Mouse (Mus musculus): ENCODE measurements around the gene AC161166.1.
"Not testable (repeated sequence)": the region's sequence is repeated elsewhere in the genome, so short reads cannot be mapped to it uniquely, and the experiment has no call there.

AC161166.1 gene

GRCm38 (mm10) chr7:24485481-24485880, 26.8 kb downstream of the AC161166.1 start:
- no peak for DNase-seq (ENCODE audit: low spot score in 2 of 2)

- not testable (repeated sequence) for DNase-seq (ENCODE audit: low spot score in 2 of 2)
These were observed 29.0 kb downstream of the AC161166.1 start for GRCm38 (mm10) chr7:24483291-24483690.

- DNase-seq (ENCODE audit: low spot score in 2 of 2) = no peak
These were observed 29.8 kb downstream of the AC161166.1 start for GRCm38 (mm10) chr7:24482208-24483020.

- DNase-seq (ENCODE audit: low spot score in 2 of 2) = peak; percentile 82 to 93
These were observed 30.6 kb downstream of the AC161166.1 start, which contains the start of gene Cadm4 for GRCm38 (mm10) chr7:24481474-24482207. Gene Cadm4 (plus strand): TSS chr7:24482023.

- no peak for DNase-seq (ENCODE audit: low spot score in 2 of 2)
These were observed 31.2 kb downstream of the AC161166.1 start for GRCm38 (mm10) chr7:24480986-24481473.

- DNase-seq (ENCODE audit: low spot score in 2 of 2) = no peak
These were observed 31.9 kb downstream of the AC161166.1 start for GRCm38 (mm10) chr7:24480121-24480941.

- no peak for DNase-seq (ENCODE audit: low spot score in 2 of 2)
These were observed 32.6 kb downstream of the AC161166.1 start for GRCm38 (mm10) chr7:24479685-24480084.

- no peak for DNase-seq (ENCODE audit: low spot score in 2 of 2)
These were observed 33.3 kb downstream of the AC161166.1 start for GRCm38 (mm10) chr7:24478911-24479310.

- DNase-seq (ENCODE audit: low spot score in 2 of 2) = no peak
These were observed 35.4 kb downstream of the AC161166.1 start for GRCm38 (mm10) chr7:24476856-24477255.

- no peak for DNase-seq (ENCODE audit: low spot score in 2 of 2)
These were observed 35.9 kb downstream of the AC161166.1 start for GRCm38 (mm10) chr7:24476338-24476737.

GRCm38 (mm10) chr7:24474811-24475506, 37.3 kb downstream of the AC161166.1 start:
- DNase-seq (ENCODE audit: low spot score in 2 of 2) = no peak

GRCm38 (mm10) chr7:24473913-24474529, 38.2 kb downstream of the AC161166.1 start:
- DNase-seq (ENCODE audit: low spot score in 2 of 2) = peak; percentile 48 to 71

GRCm38 (mm10) chr7:24472937-24473336, 39.3 kb downstream of the AC161166.1 start:
- peak in 1 of 2 experiments; percentile 48 for DNase-seq (ENCODE audit: low spot score in 2 of 2)

- no peak for DNase-seq (ENCODE audit: low spot score in 2 of 2)
These were observed 39.8 kb downstream of the AC161166.1 start for GRCm38 (mm10) chr7:24472442-24472841.

- DNase-seq (ENCODE audit: low spot score in 2 of 2) = no peak
These were observed 41.9 kb downstream of the AC161166.1 start for GRCm38 (mm10) chr7:24470356-24470755.

- DNase-seq (ENCODE audit: low spot score in 2 of 2) = peak in 1 of 2 experiments; percentile 28
These were observed 43.1 kb downstream of the AC161166.1 start for GRCm38 (mm10) chr7:24469126-24469525.

GRCm38 (mm10) chr7:24467886-24468285, 44.4 kb downstream of the AC161166.1 start:
- peak in 1 of 2 experiments; percentile 29 for DNase-seq (ENCODE audit: low spot score in 2 of 2)

GRCm38 (mm10) chr7:24466835-24467234, 45.4 kb downstream of the AC161166.1 start:
- no peak for DNase-seq (ENCODE audit: low spot score in 2 of 2)

GRCm38 (mm10) chr7:24462388-24463319, 49.6 kb downstream of the AC161166.1 start, which contains the start of gene Plaur:
Gene Plaur (plus strand): TSS chr7:24462484.
- DNase-seq (ENCODE audit: low spot score in 2 of 2) = no peak
